Comparison of ENCODE assay signal across 8 mouse cellular contexts in the genomic region with DNA sequence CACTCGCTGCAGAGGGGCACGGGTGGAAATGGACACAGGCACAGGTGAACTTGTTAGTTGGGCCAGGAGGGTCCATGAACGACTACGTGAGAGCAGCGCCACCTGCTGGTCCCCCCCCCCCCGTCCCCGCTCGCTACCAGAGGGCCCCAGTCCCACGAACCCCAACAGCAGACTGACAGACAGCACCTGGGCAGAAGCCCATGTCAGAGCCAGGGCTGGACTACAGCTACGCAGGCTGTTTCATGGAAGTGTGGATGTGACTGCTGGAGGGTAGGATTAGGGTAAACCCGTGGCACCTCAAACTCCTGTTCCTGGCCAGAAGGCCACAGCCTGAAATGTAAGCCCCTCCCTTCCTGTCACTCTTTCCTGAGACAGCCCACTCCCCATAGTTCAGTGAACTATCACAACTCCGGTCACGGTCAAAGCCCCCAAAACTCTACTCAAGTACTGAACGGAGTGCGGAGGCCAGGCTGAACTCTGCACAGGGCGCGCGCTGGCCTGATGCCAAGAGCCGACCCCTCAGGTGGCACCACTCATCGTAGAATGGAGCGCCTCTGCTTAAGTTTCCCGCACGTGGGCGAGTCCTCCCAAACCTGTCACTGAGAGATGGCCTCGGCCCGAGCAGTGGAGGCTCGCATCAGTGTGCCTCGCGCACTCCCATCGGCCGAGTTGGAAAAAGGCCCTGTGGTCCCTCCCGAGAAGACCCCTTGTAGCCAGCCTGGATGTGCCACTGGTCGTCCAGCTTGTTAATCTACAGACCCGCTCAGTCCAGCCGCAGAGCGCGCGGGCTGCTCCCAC. TPM values are rescaled to one million over a fixed set of nuclear protein-coding genes. Genes with fewer than 3 reads are reported as not detected.
A peak's percentile ranks its signal among the peaks of the same experiment; 100 is the strongest.
DNase-seq lines count a peak whose midpoint lies in the region; ATAC-seq and TF ChIP-seq lines count a peak whose summit lies in the region.

No protein-coding gene starts in this region.

- peak overlapping the region; percentile 92 for H3K4me2 ChIP-seq in forebrain, embryonic 13.5 days
- H3K4me2 ChIP-seq in hindbrain, embryonic 13.5 days: peak overlapping the region; percentile 99
- H3K4me2 ChIP-seq in limb, embryonic 15.5 days: peak overlapping the region; percentile 99
- H3K4me2 ChIP-seq in midbrain, postnatal 0 days (ENCODE audit: low read depth, low read length, poor library complexity, severe bottlenecking): peak overlapping the region; percentile 97

- H3K9ac ChIP-seq in forebrain, embryonic 13.5 days: peak overlapping the region; percentile 77
- peak overlapping the region; percentile 82 for H3K9ac ChIP-seq in hindbrain, embryonic 13.5 days
- H3K9ac ChIP-seq in limb, embryonic 15.5 days: peak overlapping the region; percentile 55
- peak overlapping the region; percentile 64 for H3K9ac ChIP-seq in midbrain, postnatal 0 days (replicated peaks; ENCODE audit: low read length, poor library complexity, severe bottlenecking)

- DNase-seq in right cerebral cortex, adult 18-20 months: peak; percentile 39
- DNase-seq in right cerebral cortex, postnatal 25 days: no peak
- peak; percentile 69 for DNase-seq in brain, embryonic 14.5 days (ENCODE audit: low read depth)
- peak; percentile 52 for DNase-seq in midbrain, postnatal 0 days (ENCODE audit: low spot score)
- peak; percentile 80 for DNase-seq in testis, postnatal 10 days (ENCODE audit: low spot score)

- TF ChIP-seq CTCF in brain, embryonic 14.5 days (IDR thresholded peaks at IDR 0.05; ENCODE audit: borderline replicate concordance, extremely low read depth, insufficient read depth, insufficient read length): peak; percentile 62
- peak; percentile 73 for TF ChIP-seq CTCF in midbrain, postnatal 0 days (IDR thresholded peaks at IDR 0.05)

- peaks cover 56% of the 10 kb centered on the region for H3K36me3 ChIP-seq in forebrain, embryonic 13.5 days (ENCODE audit: poor library complexity, severe bottlenecking)
- peaks cover 50% of the 10 kb centered on the region for H3K36me3 ChIP-seq in hindbrain, embryonic 13.5 days
- H3K36me3 ChIP-seq in limb, embryonic 15.5 days: peaks cover 55% of the 10 kb centered on the region
- H3K36me3 ChIP-seq in midbrain, postnatal 0 days (ENCODE audit: insufficient read depth, low read length): peaks cover 38% of the 10 kb centered on the region

- under 1% methylated on average over 37 of the region's 38 CpGs for WGBS in forebrain, embryonic 13.5 days
- 1% methylated on average over 38 of the region's 38 CpGs for WGBS in hindbrain, embryonic 13.5 days
- under 1% methylated on average over 38 of the region's 38 CpGs for WGBS in limb, embryonic 15.5 days
- WGBS in midbrain, postnatal 0 days: 1% methylated on average over 35 of the region's 38 CpGs

- H3K27me3 ChIP-seq in forebrain, embryonic 13.5 days: no peaks in the 10 kb centered on the region
- no peaks in the 10 kb centered on the region for H3K27me3 ChIP-seq in hindbrain, embryonic 13.5 days
- H3K27me3 ChIP-seq in limb, embryonic 15.5 days: no peaks in the 10 kb centered on the region
- H3K27me3 ChIP-seq in midbrain, postnatal 0 days (ENCODE audit: insufficient read depth, low read length): no peaks in the 10 kb centered on the region

- peaks cover 32% of the 10 kb centered on the region for H3K4me1 ChIP-seq in forebrain, embryonic 13.5 days
- H3K4me1 ChIP-seq in hindbrain, embryonic 13.5 days (replicated peaks): peaks cover 34% of the 10 kb centered on the region
- peaks cover 52% of the 10 kb centered on the region for H3K4me1 ChIP-seq in limb, embryonic 15.5 days
- peaks cover 16% of the 10 kb centered on the region; the same call in 1 of the 2 replicates for H3K4me1 ChIP-seq in midbrain, postnatal 0 days (ENCODE audit: insufficient read depth, low read length)

- H3K9me3 ChIP-seq in forebrain, embryonic 13.5 days (replicated peaks): no peaks in the 10 kb centered on the region
- no peaks in the 10 kb centered on the region for H3K9me3 ChIP-seq in hindbrain, embryonic 13.5 days
- H3K9me3 ChIP-seq in limb, embryonic 15.5 days: no peaks in the 10 kb centered on the region
- H3K9me3 ChIP-seq in midbrain, postnatal 0 days (ENCODE audit: low read length): no peaks in the 10 kb centered on the region

- no peak for TF ChIP-seq POLR2A in brain, embryonic 14.5 days (IDR thresholded peaks at IDR 0.05; ENCODE audit: borderline replicate concordance, extremely low read depth, insufficient read depth, insufficient read length, poor library complexity, severe bottlenecking)

- H3K27ac ChIP-seq in forebrain, embryonic 13.5 days: peak overlapping the region; percentile 67
- peak overlapping the region; percentile 84 for H3K27ac ChIP-seq in hindbrain, embryonic 13.5 days
- H3K27ac ChIP-seq in limb, embryonic 15.5 days: peak overlapping the region; percentile 87
- H3K27ac ChIP-seq in midbrain, postnatal 0 days (ENCODE audit: low read depth, low read length): peak overlapping the region; percentile 68

- peak; percentile 10; the same call in 1 of the 2 replicates for ATAC-seq in forebrain, embryonic 13.5 days
- ATAC-seq in hindbrain, embryonic 13.5 days (ENCODE audit: low FRiP score): peak; percentile 66
- ATAC-seq in limb, embryonic 15.5 days (ENCODE audit: insufficient number of reproducible peaks, low FRiP score, low TSS enrichment, low read depth): peak; percentile 20
- peak; percentile 35 for ATAC-seq in midbrain, postnatal 0 days (ENCODE audit: low FRiP score)

- H3K4me3 ChIP-seq in forebrain, embryonic 13.5 days: peak overlapping the region; percentile 63
- H3K4me3 ChIP-seq in hindbrain, embryonic 13.5 days: peak overlapping the region; percentile 63
- H3K4me3 ChIP-seq in limb, embryonic 15.5 days: peak overlapping the region; percentile 78
- peak overlapping the region; percentile 62 for H3K4me3 ChIP-seq in midbrain, postnatal 0 days (ENCODE audit: low read depth, low read length)

RNA-seq across cellular contexts. Expression of gene Cenpx, which starts 0.6 kb away (rescaled TPM):
- polyA plus RNA-seq in brain, embryonic 14.5 days (2012; rRNA removed): 59.7 and 89.6 TPM in 2 replicates
- 127 TPM in 2 replicates for polyA plus RNA-seq in forebrain, embryonic 13.5 days (2015; fragmentation: Nextera tagmentation; extraction: Ambion mirVana)
- polyA plus RNA-seq in hindbrain, embryonic 13.5 days (2015; fragmentation: Nextera tagmentation; extraction: Ambion mirVana): 103 and 113 TPM in 2 replicates
- polyA plus RNA-seq in limb, embryonic 15.5 days (2015; fragmentation: Nextera tagmentation; extraction: Ambion mirVana): 156 and 166 TPM in 2 replicates
- total RNA-seq in midbrain, postnatal 0 days (2014; rRNA removed): 70.8 and 76.0 TPM in 2 replicates
- 94.5 and 94.6 TPM in 2 replicates for polyA plus RNA-seq in midbrain, postnatal 0 days (2015; fragmentation: Nextera tagmentation; extraction: Ambion mirVana)

RNA-seq across cellular contexts. Expression of gene Lrrc45, which starts 0.8 kb away (rescaled TPM):
- 97.6 and 128 TPM in 2 replicates for polyA plus RNA-seq in brain, embryonic 14.5 days (2012; rRNA removed)
- 64.5 and 72.9 TPM in 2 replicates for polyA plus RNA-seq in forebrain, embryonic 13.5 days (2015; fragmentation: Nextera tagmentation; extraction: Ambion mirVana)
- 67.9 and 73.1 TPM in 2 replicates for polyA plus RNA-seq in hindbrain, embryonic 13.5 days (2015; fragmentation: Nextera tagmentation; extraction: Ambion mirVana)
- 63.7 and 65.9 TPM in 2 replicates for polyA plus RNA-seq in limb, embryonic 15.5 days (2015; fragmentation: Nextera tagmentation; extraction: Ambion mirVana)
- total RNA-seq in midbrain, postnatal 0 days (2014; rRNA removed): 44.8 and 47.8 TPM in 2 replicates
- 46.8 and 51.0 TPM in 2 replicates for polyA plus RNA-seq in midbrain, postnatal 0 days (2015; fragmentation: Nextera tagmentation; extraction: Ambion mirVana)

RNA-seq across cellular contexts. Expression of gene Rac3, which starts 8.3 kb away (rescaled TPM):
- polyA plus RNA-seq in brain, embryonic 14.5 days (2012; rRNA removed): 425 and 438 TPM in 2 replicates
- polyA plus RNA-seq in forebrain, embryonic 13.5 days (2015; fragmentation: Nextera tagmentation; extraction: Ambion mirVana): 83.0 and 105 TPM in 2 replicates
- 272 and 278 TPM in 2 replicates for polyA plus RNA-seq in hindbrain, embryonic 13.5 days (2015; fragmentation: Nextera tagmentation; extraction: Ambion mirVana)
- 44.4 and 56.4 TPM in 2 replicates for polyA plus RNA-seq in limb, embryonic 15.5 days (2015; fragmentation: Nextera tagmentation; extraction: Ambion mirVana)
- 766 and 788 TPM in 2 replicates for total RNA-seq in midbrain, postnatal 0 days (2014; rRNA removed)
- 808 and 853 TPM in 2 replicates for polyA plus RNA-seq in midbrain, postnatal 0 days (2015; fragmentation: Nextera tagmentation; extraction: Ambion mirVana)

RNA-seq across cellular contexts. Expression of gene Dcxr, which starts 14.1 kb away (rescaled TPM):
- 8.6 and 11.8 TPM in 2 replicates for polyA plus RNA-seq in brain, embryonic 14.5 days (2012; rRNA removed)
- 7.8 and 9.5 TPM in 2 replicates for polyA plus RNA-seq in forebrain, embryonic 13.5 days (2015; fragmentation: Nextera tagmentation; extraction: Ambion mirVana)
- polyA plus RNA-seq in hindbrain, embryonic 13.5 days (2015; fragmentation: Nextera tagmentation; extraction: Ambion mirVana): 9.7 and 12.1 TPM in 2 replicates
- 18.2 and 20.2 TPM in 2 replicates for polyA plus RNA-seq in limb, embryonic 15.5 days (2015; fragmentation: Nextera tagmentation; extraction: Ambion mirVana)
- total RNA-seq in midbrain, postnatal 0 days (2014; rRNA removed): 6.9 and 11.2 TPM in 2 replicates
- 9.9 and 12.3 TPM in 2 replicates for polyA plus RNA-seq in midbrain, postnatal 0 days (2015; fragmentation: Nextera tagmentation; extraction: Ambion mirVana)

RNA-seq across cellular contexts. Expression of gene Cbr2, which starts 18.9 kb away (rescaled TPM):
- 0.53 and 0.66 TPM in 2 replicates for polyA plus RNA-seq in brain, embryonic 14.5 days (2012; rRNA removed)
- 0.26 TPM in 1 of 2 replicates, not detected in the other for polyA plus RNA-seq in forebrain, embryonic 13.5 days (2015; fragmentation: Nextera tagmentation; extraction: Ambion mirVana)
- polyA plus RNA-seq in hindbrain, embryonic 13.5 days (2015; fragmentation: Nextera tagmentation; extraction: Ambion mirVana): 0.49 TPM in 1 of 2 replicates, not detected in the other
- polyA plus RNA-seq in limb, embryonic 15.5 days (2015; fragmentation: Nextera tagmentation; extraction: Ambion mirVana): 12.6 and 16.7 TPM in 2 replicates
- total RNA-seq in midbrain, postnatal 0 days (2014; rRNA removed): 3.6 and 5.2 TPM in 2 replicates
- 4.0 and 4.4 TPM in 2 replicates for polyA plus RNA-seq in midbrain, postnatal 0 days (2015; fragmentation: Nextera tagmentation; extraction: Ambion mirVana)

Comparison
In these comparisons a context has a peak if more than half of its experiments do, and no peak if none do; other contexts are left out.
1. ATAC-seq: peak in every context shown above with its lines; median percentile 66 in hindbrain, embryonic 13.5 days; 35 in midbrain, postnatal 0 days; 20 in limb, embryonic 15.5 days; 10 in forebrain, embryonic 13.5 days.